Comparison of ENCODE assay signal across 24 mouse cellular contexts in genomic region chr9:13569023-13569422, GRCm38 (mm10).
"Had no signal": no experiment of that assay in that cellular context is flagged by ENCODE, and none has a peak within 500 bp of the region (broad histone marks: within the 10 kb centered on the region; RNA-seq: fewer than 3 reads in every experiment).

No protein-coding gene starts in this region.

- DNase-seq: gastrocnemius, postnatal 14 days; gastrocnemius, postnatal 36 days; heart, adult 18-20 months; heart, postnatal 14 days; heart, postnatal 36 days; kidney, adult 18-20 months; kidney, adult 8-10 months; kidney, postnatal 10 days; kidney, postnatal 25 days; kidney, postnatal 4 days; liver; liver, embryonic 13.5 days; liver, postnatal 0 days had no signal

- H3K4me3 ChIP-seq: heart, embryonic 13.5 days; heart, embryonic 15.5 days; hindbrain, embryonic 13.5 days; hindbrain, embryonic 15.5 days; intestine, embryonic 15.5 days; left cerebral cortex, adult 2 months; limb, embryonic 10.5 days; limb, embryonic 12.5 days; liver, embryonic 13.5 days; liver, embryonic 15.5 days had no signal

- H3K27ac ChIP-seq: heart, embryonic 13.5 days; heart, embryonic 15.5 days; hindbrain, embryonic 13.5 days; hindbrain, embryonic 15.5 days; hindbrain, postnatal 0 days; intestine, embryonic 15.5 days; left cerebral cortex, adult 2 months; limb, embryonic 10.5 days; limb, embryonic 12.5 days; liver, embryonic 13.5 days; liver, embryonic 15.5 days had no signal

- ATAC-seq: hindbrain, postnatal 0 days; intestine, embryonic 15.5 days; intestine, postnatal 0 days; liver, postnatal 0 days had no signal
